Mouse (Mus musculus): Measurements from ENCODE around the gene Rfng. TPM values are rescaled to one million over a fixed set of nuclear protein-coding genes. Genes with fewer than 3 reads are reported as not detected.

Gene Rfng
- total and polyA plus RNA-seq, 3 experiments, result 12.7 to 40.7 TPM; not detected in 1

- peak; percentile 60 for TF ChIP-seq USF1 (IDR thresholded peaks at IDR 0.05; ENCODE audit: low read depth, low read length)
- no peak for TF ChIP-seq MAFK (IDR thresholded peaks at IDR 0.05; ENCODE audit: borderline replicate concordance, low read depth, low read length)
- TF ChIP-seq ZKSCAN1 (IDR thresholded peaks at IDR 0.05; ENCODE audit: low read depth, low read length), result no peak
- no peak for TF ChIP-seq MEF2A (IDR thresholded peaks at IDR 0.05; ENCODE audit: extremely low read depth, insufficient replicate concordance, low read depth, low read length, poor library complexity, severe bottlenecking)
- TF ChIP-seq ZMIZ1 (IDR thresholded peaks at IDR 0.05; ENCODE audit: low read depth, low read length), result no peak
- TF ChIP-seq GABPA (IDR thresholded peaks at IDR 0.05; ENCODE audit: low read depth, low read length), result no peak
- TF ChIP-seq CHD1 (IDR thresholded peaks at IDR 0.05; ENCODE audit: low read depth, low read length), result no peak
- TF ChIP-seq HCFC1 (IDR thresholded peaks at IDR 0.05; ENCODE audit: low read depth, low read length), result no peak
- no peak for TF ChIP-seq MYC (IDR thresholded peaks at IDR 0.05; ENCODE audit: low read depth, low read length)
- no peak for TF ChIP-seq ETS1 (IDR thresholded peaks at IDR 0.05; ENCODE audit: low read depth, low read length)
- no peak for TF ChIP-seq CHD2 (IDR thresholded peaks at IDR 0.05; ENCODE audit: low read length)
- no peak for TF ChIP-seq BHLHE40 (IDR thresholded peaks at IDR 0.05; ENCODE audit: borderline replicate concordance, low read depth, low read length)
- TF ChIP-seq POLR2AphosphoS2 (IDR thresholded peaks at IDR 0.05; ENCODE audit: low read length), result no peak
- no peak for TF ChIP-seq ZC3H11A (IDR thresholded peaks at IDR 0.05; ENCODE audit: low read depth, low read length)
- TF ChIP-seq GATA1 (IDR thresholded peaks at IDR 0.05; ENCODE audit: low read depth, low read length), result no peak
- TF ChIP-seq RCOR1 (IDR thresholded peaks at IDR 0.05; ENCODE audit: low read depth, low read length), result 0 out of 2 replicates have a peak, but pooled peaks have one; percentile 8
- TF ChIP-seq NRF1 (IDR thresholded peaks at IDR 0.05; ENCODE audit: insufficient read depth, low read depth, low read length, poor library complexity, severe bottlenecking), result no peak
- TF ChIP-seq E2F4 (IDR thresholded peaks at IDR 0.05; ENCODE audit: borderline replicate concordance, low read depth, low read length), result no peak
- TF ChIP-seq KAT2A (conservative IDR thresholded peaks at IDR 0.05; ENCODE audit: low read depth, low read length), result no peak
- peak; percentile 55; the same call in 1 of the 2 replicates for TF ChIP-seq MAX (IDR thresholded peaks at IDR 0.05; ENCODE audit: low read length)
- TF ChIP-seq TBP (IDR thresholded peaks at IDR 0.05; ENCODE audit: low read depth, low read length), result no peak
- no peak for TF ChIP-seq MAZ (IDR thresholded peaks at IDR 0.05; ENCODE audit: low read depth, low read length)
- TF ChIP-seq ELF1 (IDR thresholded peaks at IDR 0.05; ENCODE audit: low read depth, low read length), result no peak
- TF ChIP-seq TCF12 (IDR thresholded peaks at IDR 0.05; ENCODE audit: low read depth, low read length), result no peak
- no peak for TF ChIP-seq SMC3 (IDR thresholded peaks at IDR 0.05; ENCODE audit: low read depth, low read length)
- no peak for TF ChIP-seq MYB (IDR thresholded peaks at IDR 0.05; ENCODE audit: low read depth, low read length)
- no peak for TF ChIP-seq ZNF384 (IDR thresholded peaks at IDR 0.05; ENCODE audit: low read depth, low read length)
- no peak for TF ChIP-seq POLR2AphosphoS5 (IDR thresholded peaks at IDR 0.05; ENCODE audit: borderline replicate concordance, low read depth, low read length)
- no peak for TF ChIP-seq UBTF (IDR thresholded peaks at IDR 0.05; ENCODE audit: borderline replicate concordance, insufficient read depth, low read depth, low read length)
- no peak for TF ChIP-seq JUND (IDR thresholded peaks at IDR 0.05; ENCODE audit: low read depth, low read length)
- no peak for TF ChIP-seq RAD21 (IDR thresholded peaks at IDR 0.05; ENCODE audit: low read depth, low read length)
- no peak for TF ChIP-seq EP300 (IDR thresholded peaks at IDR 0.05; ENCODE audit: low read depth in 1 of 2, low read length in 2 of 2)
- TF ChIP-seq MXI1 (IDR thresholded peaks at IDR 0.05; ENCODE audit: low read depth, low read length), result no peak
- TF ChIP-seq TAL1 (IDR thresholded peaks at IDR 0.05; ENCODE audit: low read length), result no peak
- peak; percentile 40; the same call in 1 of the 2 replicates for TF ChIP-seq SIN3A (IDR thresholded peaks at IDR 0.05; ENCODE audit: low read length)
- H3K4me1 ChIP-seq (ENCODE audit: control insufficient read depth in 1 of 2, insufficient read depth in 2 of 2, low read length in 2 of 2), result no peaks in the 10 kb centered on the region; a peak in 2 of 4 replicates
Measured at GRCm38 (mm10) chr11:120747974-120748373, 36.0 kb downstream of the Rfng start.

More at GRCm38 (mm10) chr11:120747974-120748373, 36.0 kb downstream of the Rfng start:
- Histone ChIP-seq H3K36me3 (ENCODE audit: control insufficient read depth in 1 of 2, insufficient read depth in 2 of 2, low read length in 2 of 2) (no peaks in the 10 kb centered on the region), H3K4me3 (ENCODE audit: control insufficient read depth in 1 of 2, insufficient read depth in 1 of 2, low read depth in 2 of 2, low read length in 2 of 2) (no peak overlapping the region), H3K27me3 (ENCODE audit: control insufficient read depth in 1 of 2, insufficient read depth in 2 of 2, low read length in 2 of 2) (0 out of 4 replicates have a peak, but pooled peaks cover 0 to 4% of the 10 kb centered on the region in 2 experiments), H3K9ac (ENCODE audit: control insufficient read depth, low read depth, low read length, poor library complexity, severe bottlenecking) (no peak overlapping the region), H3K9me3 (replicated peaks; ENCODE audit: insufficient read depth, low read length) (no peaks in the 10 kb centered on the region), H3K27ac (ENCODE audit: control insufficient read depth, low read depth, low read length) (no peak overlapping the region), H3K79me2 (ENCODE audit: control insufficient read depth, insufficient read depth, low read length, poor library complexity) (no peaks in the 10 kb centered on the region)
- DNase-seq (ENCODE audit: low read depth, low spot score), result no peak
